Mouse (Mus musculus) embryonic facial prominence, embryonic 12.5 days (tissue): ENCODE data around the gene Nr2e3. TPM values are rescaled to one million over a fixed set of nuclear protein-coding genes. Genes with fewer than 3 reads are reported as not detected.
"Not testable (repeated sequence)": the region's sequence is repeated elsewhere in the genome, so short reads cannot be mapped to it uniquely, and the experiment has no call there.

Experiments
- ATAC-seq: fragments of 200-750 bp; cut with Nextera tagmentation; 2 replicates; pipeline ENCODE4 v1.8.0; 2017; ENCODE audit not compliant: insufficient number of reproducible peaks, insufficient read depth, low FRiP score, low TSS enrichment
- H3K27ac ChIP-seq: fragments of 300-500 bp; sonication (generic); 2 replicates; pipeline ENCODE4 v1.5.1; 2016; ENCODE audit warnings: mild to moderate bottlenecking
- H3K27me3 ChIP-seq: fragments of 300-500 bp; sonication (generic); 2 replicates; pipeline ENCODE4 v1.6.1; 2016; ENCODE audit warnings: mild to moderate bottlenecking, moderate library complexity
- H3K36me3 ChIP-seq: fragments of 300-500 bp; sonication (generic); 2 replicates; pipeline ENCODE4 v1.6.1; 2016; ENCODE audit warnings: mild to moderate bottlenecking
- H3K4me1 ChIP-seq: fragments of 300-500 bp; sonication (generic); 2 replicates; pipeline ENCODE4 v1.6.1; 2016
- H3K4me2 ChIP-seq: fragments of 300-500 bp; sonication (generic); replicated peaks from 2 replicates; pipeline ENCODE4 v1.6.1; 2016; ENCODE audit warnings: mild to moderate bottlenecking, moderate library complexity
- H3K4me3 ChIP-seq: fragments of 300-500 bp; sonication (generic); 2 replicates; pipeline ENCODE4 v1.5.1; 2016; ENCODE audit warnings: mild to moderate bottlenecking
- H3K9ac ChIP-seq: fragments of 300-500 bp; sonication (generic); 2 replicates; pipeline ENCODE4 v1.6.1; 2016; ENCODE audit warnings: mild to moderate bottlenecking, moderate library complexity
- H3K9me3 ChIP-seq: fragments of 300-500 bp; sonication (generic); 2 replicates; pipeline ENCODE4 v1.6.1; 2016; ENCODE audit warnings: mild to moderate bottlenecking, moderate library complexity
- WGBS: fragments of 180-500 bp; shearing (Covaris S2); methylation state at CpG from one replicate; pipeline ENCODE4 v1.1.7; 2016; 5-methylcytosine and 5-hydroxymethylcytosine counted together
- polyA plus RNA-seq: library from polyadenylated mRNA; unstranded; fragments of >200 nt; fragmentation: Nextera tagmentation; extraction: Ambion mirVana; gene quantifications from 2 replicates; pipeline ENCODE4 v1.2.1, GENCODE M21; 2016

Gene Nr2e3
- polyA plus RNA-seq, 1 experiment from 2014 or later, result 0.97 TPM

DNA sequence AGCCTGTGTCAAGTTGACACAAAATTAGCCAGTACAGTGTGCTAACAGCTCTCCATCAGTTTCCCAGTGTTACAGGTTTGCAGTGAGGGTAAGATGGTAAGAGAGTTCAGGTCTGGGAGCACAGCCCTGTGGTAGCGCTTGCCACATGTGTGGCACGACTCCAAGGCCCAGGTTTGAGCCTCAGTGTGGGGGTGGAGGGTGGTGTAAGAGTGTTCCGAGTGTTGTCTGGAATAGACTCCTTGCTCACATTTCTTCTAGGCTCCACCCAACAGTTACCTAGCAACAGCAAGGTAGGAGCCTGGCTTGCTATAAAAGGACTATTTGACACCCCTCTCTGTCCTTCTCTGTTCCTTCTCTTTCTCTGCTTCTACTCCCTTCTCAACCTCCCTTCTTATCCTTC, 3.9 kb upstream of the Nr2e3 start:
- Histone ChIP-seq H3K9me3 (no peaks in the 10 kb centered on the region), H3K27me3 (no peaks in the 10 kb centered on the region), H3K4me3 (no peak overlapping the region), H3K4me2 (no peak overlapping the region), H3K27ac (no peak overlapping the region), H3K36me3 (no peaks in the 10 kb centered on the region), H3K9ac (no peak overlapping the region), H3K4me1 (peaks cover 7% of the 10 kb centered on the region)
- ATAC-seq, result no peak
- WGBS, result 43% methylated on average over 3 of the region's 3 CpGs

DNA sequence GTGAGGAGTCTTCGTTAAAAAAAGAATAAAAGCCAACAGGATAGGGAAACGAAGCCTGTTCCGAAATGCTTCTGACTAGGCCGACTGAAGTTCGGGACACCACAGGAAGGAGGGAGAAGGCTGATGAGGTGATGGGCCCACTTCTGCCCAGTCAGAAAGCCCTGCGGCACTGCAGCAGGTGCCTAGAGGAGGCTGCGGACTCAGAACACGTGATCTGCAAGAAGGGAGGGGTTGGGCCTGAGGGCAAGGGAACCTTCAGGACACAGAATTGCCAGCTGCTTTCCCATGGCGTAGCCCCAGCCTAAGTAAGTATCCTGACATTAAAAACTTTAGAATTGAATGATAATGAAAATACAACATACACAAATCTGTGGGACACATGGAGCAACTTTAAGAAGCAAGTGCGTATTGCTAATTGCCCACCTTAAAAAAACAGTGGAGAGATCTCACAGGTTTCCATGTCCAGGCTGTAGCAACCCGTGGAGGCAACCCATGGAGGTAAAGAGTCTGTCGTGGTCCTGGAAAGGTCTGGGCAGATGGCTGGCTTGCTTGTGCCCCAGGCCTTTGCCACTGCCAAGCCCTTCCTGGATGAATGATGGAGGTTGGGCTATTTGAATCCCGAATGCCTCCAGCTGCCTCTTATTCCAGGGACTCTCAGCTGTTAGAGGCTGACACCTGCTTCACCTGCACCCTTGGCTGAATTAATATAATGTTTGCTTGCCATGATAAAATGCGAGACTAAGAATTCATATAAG, 919 bp upstream of the Nr2e3 start:
- Histone ChIP-seq H3K4me1 (peaks cover 7% of the 10 kb centered on the region), H3K27ac (no peak overlapping the region), H3K9me3 (no peaks in the 10 kb centered on the region), H3K36me3 (no peaks in the 10 kb centered on the region), H3K9ac (no peak overlapping the region), H3K27me3 (no peaks in the 10 kb centered on the region), H3K4me2 (no peak overlapping the region), H3K4me3 (no peak overlapping the region)
- ATAC-seq, result no peak
- 62% methylated on average over 14 of the region's 14 CpGs for WGBS

DNA sequence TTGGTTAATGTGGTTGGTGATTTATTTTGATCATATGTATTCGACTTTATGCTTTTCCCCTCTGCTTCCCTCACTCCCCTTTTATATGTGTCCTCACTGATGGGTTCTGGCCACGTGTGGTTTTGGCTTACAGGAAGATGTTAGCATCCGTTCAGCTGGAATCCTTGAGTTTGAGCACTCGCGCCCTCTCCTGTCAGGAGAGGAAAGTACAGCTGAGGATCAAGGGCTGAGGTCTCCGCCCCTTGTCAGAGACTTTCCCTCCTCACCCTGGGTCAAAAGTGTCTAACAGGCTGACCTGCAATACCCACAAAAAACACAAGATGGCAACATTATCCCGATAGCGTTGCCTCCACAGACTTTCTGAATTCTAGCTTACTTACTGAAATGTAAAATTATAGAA, 1.2 kb downstream of the Nr2e3 start:
- no peak overlapping the region for H3K4me2 ChIP-seq
- ATAC-seq, result no peak

DNA sequence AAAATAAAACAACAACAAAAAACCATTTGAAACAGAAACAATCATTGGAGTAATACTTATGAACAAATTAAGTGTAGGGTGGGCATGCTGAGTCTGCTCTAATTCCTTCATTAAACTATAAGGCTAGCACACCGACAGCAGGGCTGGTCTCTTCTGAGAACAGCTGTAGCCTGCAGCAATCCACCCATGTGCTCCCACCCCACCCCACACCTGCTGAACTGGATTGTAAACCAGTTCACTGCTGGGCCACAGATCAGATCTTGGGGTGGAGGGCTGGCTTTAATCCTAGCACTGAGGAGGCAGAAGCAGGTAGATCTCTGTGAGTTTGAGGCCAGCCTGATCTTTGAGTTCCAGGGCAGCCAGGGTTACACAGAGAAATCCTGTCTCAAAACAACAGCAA, 2.3 kb downstream of the Nr2e3 start:
- not testable (repeated sequence) for H3K27me3 ChIP-seq

More for the DNA sequence above, 1.2 kb downstream of the Nr2e3 start:
- 5% methylated on average over 8 of the region's 8 CpGs for WGBS
- Histone ChIP-seq H3K9ac (no peak overlapping the region), H3K27ac (no peak overlapping the region), H3K9me3 (no peaks in the 10 kb centered on the region), H3K36me3 (no peaks in the 10 kb centered on the region), H3K4me3 (no peak overlapping the region), H3K27me3 (no peaks in the 10 kb centered on the region), H3K4me1 (peaks cover 5% of the 10 kb centered on the region)

DNA sequence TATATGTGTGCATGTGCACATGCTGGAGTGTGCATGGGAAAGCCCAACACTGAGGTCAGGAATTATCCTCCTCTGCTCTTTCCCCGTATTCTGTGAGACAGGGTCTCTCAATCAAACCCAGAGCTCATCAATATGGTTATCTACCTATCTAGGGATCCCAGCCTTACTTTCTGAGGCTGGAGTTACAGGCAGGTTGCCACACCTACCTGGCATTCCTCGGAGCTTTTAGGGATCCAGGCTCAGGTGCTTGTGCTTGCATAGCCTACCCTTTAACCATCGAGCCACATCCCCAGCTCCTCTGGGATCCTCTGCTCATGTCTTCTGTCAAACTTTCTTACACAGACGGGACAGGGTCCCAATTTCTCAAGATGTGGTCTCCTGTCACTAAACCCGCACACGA, 4.0 kb downstream of the Nr2e3 start:
- Histone ChIP-seq H3K4me3 (peak overlapping the region; percentile 17; the same call in 1 of the 2 replicates), H3K4me2 (peak overlapping the region; percentile 33), H3K4me1 (peaks cover 9% of the 10 kb centered on the region), H3K36me3 (no peaks in the 10 kb centered on the region), H3K9ac (no peak overlapping the region), H3K9me3 (no peaks in the 10 kb centered on the region), H3K27me3 (no peaks in the 10 kb centered on the region), H3K27ac (no peak overlapping the region)
- 29% methylated on average over 6 of the region's 6 CpGs for WGBS
- no peak for ATAC-seq

More for the DNA sequence above, 2.3 kb downstream of the Nr2e3 start:
- not testable (repeated sequence) for H3K36me3 ChIP-seq, H3K9me3 ChIP-seq, H3K4me2 ChIP-seq, H3K9ac ChIP-seq, H3K4me1 ChIP-seq, ATAC-seq, H3K4me3 ChIP-seq, H3K27ac ChIP-seq
- 65% methylated on average over 1 of the region's 1 CpGs for WGBS

DNA sequence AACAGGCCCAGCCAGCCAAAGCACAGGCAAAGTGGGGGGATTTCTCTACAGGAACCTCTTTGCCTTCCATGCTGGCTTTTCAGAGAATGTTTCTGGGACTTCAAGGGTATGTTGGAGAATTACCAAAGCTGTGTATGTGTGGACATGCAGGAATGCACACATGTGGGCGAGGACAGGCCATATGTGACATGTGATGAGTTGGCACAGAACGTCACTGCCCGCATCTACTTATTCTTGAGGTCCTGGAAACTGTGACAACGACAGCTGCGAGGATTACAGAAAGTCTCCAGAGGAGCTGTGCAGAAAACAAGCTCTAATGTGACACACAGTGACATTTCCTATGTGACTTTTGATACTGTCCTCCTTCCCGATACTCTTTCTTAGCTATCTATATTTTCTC, 4.8 kb downstream of the Nr2e3 start:
- Histone ChIP-seq H3K4me1 (peaks cover 9% of the 10 kb centered on the region), H3K27me3 (no peaks in the 10 kb centered on the region), H3K9me3 (no peaks in the 10 kb centered on the region), H3K9ac (peak overlapping the region; percentile 24; the same call in 1 of the 2 replicates), H3K27ac (no peak overlapping the region; the same call in 1 of the 2 replicates), H3K36me3 (no peaks in the 10 kb centered on the region), H3K4me2 (peak overlapping the region; percentile 33; the same call in 1 of the 2 replicates), H3K4me3 (no peak overlapping the region)
- ATAC-seq, result no peak
- 80% methylated on average over 6 of the region's 6 CpGs for WGBS

DNA sequence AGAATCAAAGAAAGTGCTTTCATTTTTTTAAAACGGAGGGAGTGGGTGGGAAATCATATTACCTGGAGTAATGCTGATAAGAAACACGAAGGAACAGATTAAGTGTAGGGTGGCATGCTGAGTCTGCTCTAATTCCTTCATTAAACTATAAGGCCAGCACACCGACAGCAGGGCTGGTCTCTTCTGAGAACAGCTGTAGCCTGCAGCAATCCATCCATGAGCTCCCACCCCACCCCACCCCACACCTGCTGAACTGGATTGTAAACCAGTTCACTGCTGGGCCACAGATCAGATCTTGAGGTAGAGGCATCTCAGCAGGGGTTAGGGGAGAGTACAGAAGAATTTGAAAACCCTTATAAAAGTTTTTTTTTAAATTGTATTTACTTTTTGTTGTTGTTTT, 5.3 kb downstream of the Nr2e3 start:
- Histone ChIP-seq H3K27ac (no peak overlapping the region), H3K4me1 (peaks cover 9% of the 10 kb centered on the region), H3K36me3 (no peaks in the 10 kb centered on the region), H3K4me3 (no peak overlapping the region), H3K9ac (no peak overlapping the region), H3K27me3 (no peaks in the 10 kb centered on the region), H3K9me3 (no peaks in the 10 kb centered on the region), H3K4me2 (no peak overlapping the region)
- ATAC-seq, result no peak
- 40% methylated on average over 3 of the region's 3 CpGs for WGBS

DNA sequence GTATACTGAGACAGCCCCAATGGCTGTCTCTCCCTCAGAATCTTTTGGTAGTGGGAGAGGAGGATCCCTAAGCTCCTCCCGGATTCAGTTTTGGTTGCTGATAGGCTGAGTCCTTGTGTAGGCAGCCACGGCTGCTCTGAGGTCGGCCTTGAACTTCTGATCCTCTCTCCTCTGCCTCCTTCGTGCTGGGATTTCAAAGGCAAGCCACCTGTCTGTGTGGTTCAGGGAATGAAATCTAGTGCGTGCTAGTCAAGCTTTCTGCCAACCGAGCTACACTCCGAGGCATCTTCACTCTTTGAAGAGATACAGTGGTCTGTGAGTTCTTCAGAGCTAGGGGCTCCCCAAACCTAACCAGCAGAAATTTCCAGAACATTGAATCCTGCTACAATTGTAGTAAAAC, 6.9 kb downstream of the Nr2e3 start:
- Histone ChIP-seq H3K9ac (no peak overlapping the region), H3K9me3 (no peaks in the 10 kb centered on the region), H3K27ac (peak overlapping the region; percentile 5; the same call in 1 of the 2 replicates), H3K4me3 (no peak overlapping the region), H3K4me1 (peaks cover 9% of the 10 kb centered on the region), H3K4me2 (no peak overlapping the region), H3K36me3 (no peaks in the 10 kb centered on the region), H3K27me3 (no peaks in the 10 kb centered on the region)
- ATAC-seq, result no peak
- WGBS, result 77% methylated on average over 7 of the region's 7 CpGs

DNA sequence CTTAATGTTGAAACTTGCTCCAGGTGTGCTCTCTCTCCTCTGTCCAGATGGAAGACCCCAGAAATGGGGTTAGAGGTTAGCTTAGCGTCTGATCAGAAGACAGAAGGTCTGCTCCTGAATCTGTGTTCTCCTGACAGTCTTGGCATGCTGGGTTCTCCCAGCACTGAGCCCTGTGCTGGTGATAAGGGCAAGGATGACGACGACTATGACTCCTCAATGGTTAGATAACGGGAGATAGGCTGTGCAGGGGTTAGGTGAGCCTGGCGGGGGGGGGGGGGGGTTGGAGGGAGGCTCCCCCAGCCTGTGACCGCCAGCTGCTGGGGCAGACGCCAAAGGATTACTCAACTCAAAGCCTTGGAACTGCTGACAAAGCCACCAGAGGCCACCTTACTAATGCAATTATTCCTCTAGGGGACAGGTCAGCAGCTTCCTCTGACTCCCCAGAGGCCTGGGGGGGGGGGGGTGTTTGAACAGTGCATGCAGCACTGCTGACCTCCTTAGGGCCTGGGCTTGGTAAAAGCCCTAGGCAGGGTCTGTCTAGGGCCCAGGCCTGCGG, 7.9 kb downstream of the Nr2e3 start:
- Histone ChIP-seq H3K9me3 (no peaks in the 10 kb centered on the region), H3K36me3 (no peaks in the 10 kb centered on the region), H3K9ac (no peak overlapping the region), H3K4me1 (peaks cover 9% of the 10 kb centered on the region), H3K27ac (no peak overlapping the region), H3K27me3 (no peaks in the 10 kb centered on the region), H3K4me3 (no peak overlapping the region), H3K4me2 (no peak overlapping the region)
- no peak for ATAC-seq
- WGBS, result 62% methylated on average over 7 of the region's 8 CpGs

DNA sequence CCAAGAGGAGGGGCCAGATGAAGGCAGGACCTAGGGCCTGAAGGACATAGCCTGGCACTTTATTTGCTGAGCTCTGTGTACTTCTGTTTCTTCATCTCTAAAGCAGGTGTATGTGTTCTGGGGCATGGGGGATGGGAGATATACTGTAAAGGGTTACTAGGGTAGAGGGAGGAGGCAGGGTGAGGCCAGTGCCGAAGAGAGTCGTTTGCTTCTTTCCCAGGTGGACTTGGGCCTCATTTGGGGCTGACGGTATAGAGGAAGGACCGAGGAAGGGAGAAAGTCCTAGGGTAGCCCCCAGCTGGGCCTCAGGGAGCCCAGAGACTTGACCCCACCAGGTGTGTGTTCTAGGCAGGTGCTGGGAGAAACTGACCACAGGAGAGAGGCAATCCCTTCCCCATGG, 8.5 kb downstream of the Nr2e3 start:
- Histone ChIP-seq H3K4me1 (peaks cover 9% of the 10 kb centered on the region), H3K9ac (no peak overlapping the region), H3K4me3 (no peak overlapping the region), H3K36me3 (no peaks in the 10 kb centered on the region), H3K9me3 (no peaks in the 10 kb centered on the region), H3K27me3 (no peaks in the 10 kb centered on the region), H3K27ac (no peak overlapping the region), H3K4me2 (no peak overlapping the region)
- no peak for ATAC-seq
- 76% methylated on average over 4 of the region's 4 CpGs for WGBS

DNA sequence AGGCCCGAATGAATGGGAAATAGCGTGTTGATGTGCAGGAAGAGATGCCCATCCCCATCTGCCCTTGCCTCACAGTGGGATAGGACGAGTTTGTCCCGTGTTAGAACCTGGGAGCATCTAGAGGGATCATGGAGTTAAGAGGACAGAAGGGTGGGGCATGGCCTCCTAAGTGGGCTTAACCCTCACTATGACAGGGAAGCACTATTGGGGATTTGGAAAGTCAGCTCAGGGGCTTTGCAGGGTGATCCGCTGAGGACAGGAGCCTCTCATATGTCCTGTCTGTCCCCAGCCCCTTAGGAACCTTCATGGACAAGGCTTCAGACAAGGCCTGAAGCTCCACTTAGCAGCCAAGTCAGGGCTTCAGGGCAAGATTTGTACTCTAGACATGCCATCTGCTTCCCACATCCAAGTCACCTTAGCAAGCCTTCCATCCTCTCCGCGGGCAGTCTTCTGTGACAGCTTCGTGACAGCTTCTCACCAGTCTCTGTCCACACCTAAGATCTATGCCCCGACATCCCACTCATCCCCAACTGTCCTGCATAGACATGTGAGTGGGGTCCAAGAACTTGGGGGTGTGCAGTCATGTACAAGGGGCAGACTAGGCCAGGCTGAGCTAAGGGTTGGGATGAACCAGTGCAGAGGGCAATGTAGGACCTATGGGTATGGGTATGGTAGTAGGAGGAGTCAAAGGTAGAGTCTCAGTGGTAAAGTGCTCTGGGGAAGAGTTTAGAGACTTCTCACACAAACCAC, 9.3 kb downstream of the Nr2e3 start:
- H3K27me3 ChIP-seq, result no peaks in the 10 kb centered on the region
- no peaks in the 10 kb centered on the region for H3K9me3 ChIP-seq
- H3K36me3 ChIP-seq, result no peaks in the 10 kb centered on the region
- WGBS, result 92% methylated on average over 9 of the region's 9 CpGs
- H3K9ac ChIP-seq, result no peak overlapping the region
- ATAC-seq, result no peak
- peaks cover 9% of the 10 kb centered on the region for H3K4me1 ChIP-seq
- no peak overlapping the region for H3K4me3 ChIP-seq
- no peak overlapping the region for H3K27ac ChIP-seq
- no peak overlapping the region for H3K4me2 ChIP-seq

DNA sequence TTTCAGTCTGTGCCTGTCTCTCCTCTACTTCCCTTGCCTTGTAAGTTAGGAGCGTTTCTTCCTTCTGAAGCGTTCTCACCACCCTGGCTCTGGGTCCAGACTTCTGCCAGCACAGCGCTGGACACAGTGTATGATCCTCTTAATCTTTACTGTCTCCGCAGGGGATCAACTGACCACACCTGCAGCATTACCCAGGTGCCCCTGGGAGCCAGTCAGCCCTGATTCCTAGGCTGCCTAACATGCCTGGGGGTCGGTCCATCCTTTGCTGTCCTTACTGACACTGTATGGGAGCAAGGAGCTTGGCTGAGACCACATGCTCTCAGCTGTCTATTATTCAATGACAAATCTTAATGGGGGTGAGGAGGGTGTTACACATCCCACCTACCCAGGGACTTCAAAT, 10.5 kb downstream of the Nr2e3 start:
- Histone ChIP-seq H3K4me1 (peaks cover 6% of the 10 kb centered on the region; the same call in 1 of the 2 replicates), H3K4me2 (no peak overlapping the region), H3K27ac (no peak overlapping the region), H3K9me3 (no peaks in the 10 kb centered on the region), H3K4me3 (no peak overlapping the region), H3K9ac (no peak overlapping the region), H3K36me3 (no peaks in the 10 kb centered on the region), H3K27me3 (no peaks in the 10 kb centered on the region)
- 80% methylated on average over 5 of the region's 5 CpGs for WGBS
- no peak for ATAC-seq
